Mouse (Mus musculus): ENCODE measurements around the gene Wdpcp.

Wdpcp gene

GRCm38 (mm10) chr11:21569456-21570108, 2.5 kb upstream of the Wdpcp start:
- peak; percentile 19 for DNase-seq (ENCODE audit: low spot score)

- no peak for DNase-seq (ENCODE audit: low spot score)
Observed at GRCm38 (mm10) chr11:21570109-21570474, 1.9 kb upstream of the Wdpcp start.

- DNase-seq (ENCODE audit: low spot score): no peak
Observed at GRCm38 (mm10) chr11:21570973-21571372, 1.1 kb upstream of the Wdpcp start.

GRCm38 (mm10) chr11:21581472-21581871, 9.4 kb downstream of the Wdpcp start:
- DNase-seq (ENCODE audit: low spot score): no peak

GRCm38 (mm10) chr11:21583286-21583685, 11.3 kb downstream of the Wdpcp start:
- DNase-seq (ENCODE audit: low spot score): no peak

- DNase-seq (ENCODE audit: low spot score): no peak
Observed at GRCm38 (mm10) chr11:21602497-21602896, 30.5 kb downstream of the Wdpcp start.

GRCm38 (mm10) chr11:21615915-21616314, 43.9 kb downstream of the Wdpcp start:
- DNase-seq (ENCODE audit: low spot score): no peak

GRCm38 (mm10) chr11:21634171-21634907, 62.3 kb downstream of the Wdpcp start:
- no peak for DNase-seq (ENCODE audit: low spot score)

GRCm38 (mm10) chr11:21638341-21638740, 66.3 kb downstream of the Wdpcp start:
- DNase-seq (ENCODE audit: low spot score): no peak

- peak; percentile 12 for DNase-seq (ENCODE audit: low spot score)
Observed at GRCm38 (mm10) chr11:21639534-21639933, 67.5 kb downstream of the Wdpcp start.

GRCm38 (mm10) chr11:21644231-21644630, 72.2 kb downstream of the Wdpcp start:
- DNase-seq (ENCODE audit: low spot score): no peak

- no peak for DNase-seq (ENCODE audit: low spot score)
Observed at GRCm38 (mm10) chr11:21646136-21646535, 74.1 kb downstream of the Wdpcp start.

GRCm38 (mm10) chr11:21658985-21659384, 87.0 kb downstream of the Wdpcp start:
- DNase-seq (ENCODE audit: low spot score): no peak

- no peak for DNase-seq (ENCODE audit: low spot score)
Observed at GRCm38 (mm10) chr11:21677034-21677433, 105.0 kb downstream of the Wdpcp start.

- DNase-seq (ENCODE audit: low spot score): no peak
Observed at GRCm38 (mm10) chr11:21688441-21688840, 116.4 kb downstream of the Wdpcp start.

- no peak for DNase-seq (ENCODE audit: low spot score)
Observed at GRCm38 (mm10) chr11:21690730-21691129, 118.7 kb downstream of the Wdpcp start.

GRCm38 (mm10) chr11:21694087-21694486, 122.1 kb downstream of the Wdpcp start:
- no peak for DNase-seq (ENCODE audit: low spot score)

- DNase-seq (ENCODE audit: low spot score): no peak
Observed at GRCm38 (mm10) chr11:21697642-21698041, 125.6 kb downstream of the Wdpcp start.

- no peak for DNase-seq (ENCODE audit: low spot score)
Observed at GRCm38 (mm10) chr11:21713508-21713907, 141.5 kb downstream of the Wdpcp start.

GRCm38 (mm10) chr11:21714065-21714464, 142.0 kb downstream of the Wdpcp start:
- no peak for DNase-seq (ENCODE audit: low spot score)

GRCm38 (mm10) chr11:21726329-21726728, 154.3 kb downstream of the Wdpcp start:
- DNase-seq (ENCODE audit: low spot score): no peak

- no peak for DNase-seq (ENCODE audit: low spot score)
Observed at GRCm38 (mm10) chr11:21729056-21729455, 157.0 kb downstream of the Wdpcp start.

- DNase-seq (ENCODE audit: low spot score): peak; percentile 56
Observed at GRCm38 (mm10) chr11:21729961-21730360, 157.9 kb downstream of the Wdpcp start.

- DNase-seq (ENCODE audit: low spot score): no peak
Observed at GRCm38 (mm10) chr11:21735272-21735671, 163.2 kb downstream of the Wdpcp start.
